Mouse (Mus musculus): ENCODE measurements around the gene Gm9780.
"Not testable (repeated sequence)": the region's sequence is repeated elsewhere in the genome, so short reads cannot be mapped to it uniquely, and the experiment has no call there.

The Gm9780 gene

DNA sequence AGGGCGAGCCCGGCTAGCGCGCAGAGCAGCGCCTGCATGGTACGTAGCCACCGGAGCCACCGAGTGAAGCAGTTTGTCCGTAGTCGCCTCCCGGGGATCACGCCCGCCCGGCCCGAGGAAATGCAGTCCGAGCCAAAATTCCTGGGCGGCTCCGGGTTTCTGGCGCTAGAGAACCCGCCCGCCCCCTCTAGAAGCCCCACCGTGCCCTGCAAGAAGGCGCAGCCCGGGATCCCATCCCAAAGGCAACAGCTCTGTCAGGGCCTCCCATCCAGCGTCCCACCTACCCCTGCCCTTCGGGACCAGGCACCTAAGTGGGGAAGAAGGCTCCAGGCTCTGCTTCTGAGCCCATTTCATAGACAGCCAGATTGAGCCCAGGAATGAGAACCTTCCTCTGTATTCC, at the start of gene Gm9780:
Gene Gm9780, minus strand, starts transcription at position 101 of the 400 bp plus-strand sequence.
- CTCF ChIA-PET: not testable (repeated sequence)

DNA sequence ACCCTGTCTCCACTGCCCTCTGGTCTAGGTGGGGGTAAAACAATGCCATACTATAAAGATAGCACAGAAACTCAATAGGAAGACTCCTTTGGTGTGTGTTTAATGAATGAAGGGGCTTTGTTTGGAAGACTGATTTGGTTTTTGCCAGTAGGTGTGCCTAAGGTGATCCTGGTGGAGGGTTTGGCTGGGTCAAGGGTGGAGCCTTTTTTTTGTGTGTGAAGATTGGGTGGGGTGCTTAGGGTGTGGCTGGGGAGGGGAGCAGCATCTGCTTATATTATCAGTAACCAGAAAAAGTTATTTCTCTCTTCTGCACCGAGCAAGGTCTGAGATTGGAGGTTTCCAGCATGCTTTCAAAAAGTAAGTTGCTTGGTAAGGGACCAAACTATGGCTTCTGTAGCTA, 39.5 kb upstream of the Gm9780 start, which contains the start of gene Cphx3:
Gene Cphx3, plus strand, starts transcription at position 301 of the 400 bp plus-strand sequence.
- CTCF ChIA-PET: not testable (repeated sequence)

GRCm38 (mm10) chr14:26081216-26081615, 38.7 kb upstream of the Gm9780 start, which contains the start of gene Cphx2:
Gene Cphx2, plus strand, starts transcription at chr14:26081516.
- CTCF ChIA-PET: not testable (repeated sequence)

- CTCF ChIA-PET: not testable (repeated sequence)
Measured at GRCm38 (mm10) chr14:26076620-26077390, 34.3 kb upstream of the Gm9780 start.

DNA sequence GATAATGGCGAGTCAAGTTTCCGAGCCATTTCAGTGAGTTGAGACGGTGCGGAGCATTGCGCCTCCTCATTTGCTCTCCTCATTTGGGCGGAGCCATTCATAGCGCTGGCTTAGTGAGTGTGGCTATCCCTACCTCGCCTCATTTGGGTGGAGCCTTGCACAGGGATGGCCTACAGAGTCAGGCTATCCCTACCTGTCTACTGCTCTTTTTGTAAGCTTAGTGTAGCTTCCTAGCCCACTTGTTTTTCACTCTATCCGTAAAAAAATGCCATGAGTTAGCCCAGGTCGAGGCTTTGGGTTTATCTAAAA, 24.8 kb upstream of the Gm9780 start, which contains the start of gene Tmem254c:
Gene Tmem254c, minus strand, starts transcription at position 31 of the 309 bp plus-strand sequence.
- CTCF ChIA-PET: not testable (repeated sequence)

- CTCF ChIA-PET: not testable (repeated sequence)
Measured at GRCm38 (mm10) chr14:26066574-26067324, 24.2 kb upstream of the Gm9780 start.

DNA sequence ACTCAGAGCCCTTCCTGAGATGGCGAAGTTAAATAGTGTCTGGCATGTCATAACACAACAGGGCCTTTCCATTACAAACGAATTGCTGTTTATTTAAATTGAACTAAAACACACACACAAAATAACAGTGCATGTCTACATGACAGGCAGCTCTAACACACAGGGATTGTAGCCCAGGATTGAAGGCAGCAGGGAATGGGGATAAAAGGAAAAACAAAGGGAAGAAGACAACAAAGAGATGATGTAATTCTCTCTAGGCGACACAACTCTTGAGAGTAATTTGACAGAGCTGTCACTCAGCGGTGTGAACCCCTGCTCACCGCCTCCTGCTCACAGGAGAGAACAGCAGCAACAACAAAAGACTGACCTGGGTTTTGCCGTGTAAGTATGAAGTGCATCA, 16.9 kb upstream of the Gm9780 start:
- CTCF ChIA-PET: not testable (repeated sequence)

DNA sequence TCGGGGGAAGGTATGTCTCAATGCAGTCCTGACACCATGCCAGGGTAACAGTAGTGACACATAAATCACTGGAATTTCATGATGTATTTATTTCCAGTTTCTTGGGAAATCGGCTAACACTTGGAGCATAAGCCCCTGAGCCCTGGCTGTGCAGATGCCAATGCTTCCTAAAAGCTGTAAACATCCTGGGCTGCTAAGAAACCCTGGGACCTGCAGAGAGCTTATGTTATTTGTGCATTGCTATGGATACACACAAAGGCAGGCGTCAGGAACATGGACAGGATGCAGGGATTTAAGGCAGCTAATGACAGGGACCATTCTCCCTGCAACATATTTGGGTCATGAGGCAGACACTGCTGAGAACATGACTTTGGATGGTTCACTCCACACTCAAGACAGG, 15.7 kb upstream of the Gm9780 start:
- CTCF ChIA-PET: not testable (repeated sequence)

DNA sequence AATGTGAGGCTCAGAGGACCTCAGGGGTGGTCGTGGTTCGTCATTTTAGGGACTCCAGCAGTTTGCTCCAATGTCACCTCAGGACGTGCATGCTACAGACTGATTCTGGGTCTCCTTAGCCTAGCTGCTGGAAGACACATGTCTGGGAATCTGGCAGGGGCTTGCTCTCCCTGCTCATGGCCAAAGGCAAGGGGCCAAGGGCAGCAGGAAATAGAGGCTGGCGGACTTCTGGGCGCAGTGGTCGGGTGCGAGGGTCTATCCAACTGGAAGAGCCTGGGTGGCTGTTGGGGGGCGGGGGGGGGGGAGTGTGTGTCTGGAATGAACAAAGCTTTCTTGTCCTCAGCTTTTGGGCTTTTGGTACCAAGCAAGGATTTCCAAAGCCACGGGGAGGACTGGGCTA, 6.3 kb upstream of the Gm9780 start:
- CTCF ChIA-PET: not testable (repeated sequence)

GRCm38 (mm10) chr14:26047026-26047425, 4.5 kb upstream of the Gm9780 start:
- CTCF ChIA-PET: not testable (repeated sequence)

GRCm38 (mm10) chr14:26045007-26045406, 2.5 kb upstream of the Gm9780 start:
- CTCF ChIA-PET: not testable (repeated sequence)

GRCm38 (mm10) chr14:26035439-26035838, 7.1 kb downstream of the Gm9780 start:
- CTCF ChIA-PET: not testable (repeated sequence)

GRCm38 (mm10) chr14:26034364-26034763, 8.1 kb downstream of the Gm9780 start:
- CTCF ChIA-PET: not testable (repeated sequence)

- CTCF ChIA-PET: not testable (repeated sequence)
Measured at GRCm38 (mm10) chr14:26025653-26026052, 16.9 kb downstream of the Gm9780 start.

DNA sequence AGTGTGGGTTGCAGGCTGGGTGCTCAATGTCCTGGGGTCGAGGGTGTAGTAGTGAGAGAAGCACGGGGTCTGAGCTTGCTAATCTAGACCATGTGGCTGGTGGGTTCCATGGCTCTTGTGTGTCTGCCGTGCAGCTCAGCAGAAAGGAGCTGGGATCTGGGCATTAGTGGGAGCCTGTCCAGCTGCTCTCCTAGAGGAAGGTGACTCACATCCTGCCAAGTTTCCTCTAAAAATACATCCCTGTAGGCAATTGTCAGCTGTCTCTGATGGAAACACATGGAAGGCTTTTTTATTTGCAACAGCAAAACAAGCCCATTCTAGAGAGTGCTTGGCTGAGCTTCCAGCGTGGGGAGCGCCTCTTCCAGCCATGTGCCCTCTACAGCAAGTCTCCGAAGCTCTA, 19.7 kb downstream of the Gm9780 start:
- CTCF ChIA-PET: not testable (repeated sequence)

GRCm38 (mm10) chr14:26021555-26021954, 21.0 kb downstream of the Gm9780 start:
- CTCF ChIA-PET: not testable (repeated sequence)

DNA sequence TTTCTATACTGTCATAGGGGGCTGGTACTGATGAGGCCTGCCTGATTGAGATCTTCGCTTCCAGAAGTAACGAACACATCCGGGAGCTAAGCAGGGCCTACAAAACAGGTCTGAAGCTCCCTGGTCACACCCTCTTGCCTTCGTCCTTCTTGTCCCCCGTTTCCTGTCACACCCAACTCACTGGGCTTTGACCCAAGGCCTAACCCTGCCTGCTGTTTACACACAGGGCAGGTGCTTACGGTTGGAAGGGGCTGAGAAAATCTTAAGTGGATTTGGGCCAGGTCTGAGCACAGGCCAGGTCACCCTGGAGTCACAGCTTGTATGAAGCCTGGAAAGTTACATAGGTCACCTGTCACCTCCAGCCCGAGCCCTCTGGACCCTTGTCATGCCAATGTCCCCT, 26.1 kb downstream of the Gm9780 start:
- CTCF ChIA-PET: not testable (repeated sequence)

DNA sequence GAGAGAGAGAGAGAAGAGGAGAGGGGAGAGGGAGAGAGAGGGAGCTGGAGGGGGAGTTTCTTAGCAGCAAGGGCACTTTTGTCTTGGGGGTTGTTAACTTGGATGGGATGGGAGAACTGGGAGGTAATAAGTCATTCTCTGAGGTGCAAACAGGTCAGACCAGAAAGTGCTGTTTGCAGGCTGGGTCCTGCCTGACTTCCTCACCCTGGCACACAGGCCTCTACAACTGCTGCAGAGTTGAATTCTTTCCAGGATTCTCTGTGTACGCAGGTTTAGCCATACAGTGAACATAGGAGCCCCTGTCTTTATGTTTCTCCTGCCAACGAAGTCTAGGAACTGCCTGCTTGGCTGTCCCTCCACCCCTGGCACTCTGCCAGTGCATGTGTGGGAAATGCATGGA, 35.0 kb downstream of the Gm9780 start:
- CTCF ChIA-PET: not testable (repeated sequence)

DNA sequence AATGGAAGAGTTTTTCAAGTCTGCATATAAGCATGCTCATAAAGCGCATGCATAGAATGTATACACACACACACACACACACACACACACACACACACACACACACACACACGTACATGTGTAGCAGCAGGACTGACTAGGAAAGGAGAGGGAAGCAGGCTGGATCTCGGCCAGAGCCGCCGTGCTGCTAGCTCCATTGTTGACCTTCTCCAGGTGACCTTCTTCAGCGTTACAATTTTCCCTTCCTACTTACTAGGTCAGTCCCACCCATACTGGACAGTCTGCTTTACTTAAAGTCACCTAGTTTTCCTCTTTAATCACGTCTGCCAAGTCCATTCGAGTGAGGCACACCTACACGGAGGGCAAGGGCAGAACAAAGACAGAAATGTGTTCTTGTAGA, 60.6 kb downstream of the Gm9780 start:
- CTCF ChIA-PET: not testable (repeated sequence)

GRCm38 (mm10) chr14:25979242-25979941, 63.1 kb downstream of the Gm9780 start:
- CTCF ChIA-PET: not testable (repeated sequence)

DNA sequence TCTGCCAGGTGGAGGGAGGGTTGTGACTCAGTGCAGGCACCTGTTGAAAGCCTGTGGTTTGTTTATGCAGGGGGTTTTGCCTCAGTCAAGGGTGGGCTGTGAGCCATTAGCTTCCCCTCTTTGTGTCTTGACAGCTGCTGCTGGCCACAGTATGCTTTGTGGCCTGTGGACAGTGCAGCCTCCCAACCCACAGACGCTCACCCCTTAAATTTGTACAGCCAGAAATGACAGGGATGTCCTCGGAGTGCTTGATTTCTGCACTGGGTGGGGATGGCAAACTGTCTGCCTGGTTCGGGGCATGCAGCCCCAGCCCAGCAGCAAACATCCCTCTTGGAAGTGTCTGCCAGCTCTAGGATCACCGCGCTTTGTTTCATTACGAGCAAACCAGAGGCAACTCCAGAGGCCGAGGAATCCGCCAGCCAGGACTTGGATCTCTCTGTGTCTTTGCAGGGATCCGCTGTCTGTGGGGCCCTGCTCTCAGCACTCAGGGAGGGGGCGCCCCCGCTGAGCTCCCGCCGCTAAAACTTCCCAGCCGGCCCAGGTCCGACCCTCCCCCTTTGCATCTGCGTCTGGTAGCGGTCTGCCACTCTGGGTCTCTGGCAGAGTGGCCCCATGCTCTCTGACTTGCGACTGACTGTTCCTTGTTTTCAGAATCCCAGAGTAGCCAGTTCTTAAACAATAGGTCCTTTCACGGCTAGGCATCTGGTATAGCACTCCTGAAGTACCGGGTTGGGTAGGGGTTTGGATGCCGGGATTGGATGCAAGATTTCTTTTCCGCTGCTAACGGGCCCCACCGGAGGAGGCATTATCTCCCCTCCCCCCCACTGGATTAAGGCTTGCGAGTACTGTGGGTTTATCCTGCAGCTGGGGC, 63.9 kb downstream of the Gm9780 start, which contains the start of gene Duxbl1:
Gene Duxbl1, plus strand, starts transcription at position 207 of the 871 bp plus-strand sequence.
- CTCF ChIA-PET: not testable (repeated sequence)
